Mouse (Mus musculus): ENCODE results near the gene Rpl38. TPM values are rescaled to one million over a fixed set of nuclear protein-coding genes. Genes with fewer than 3 reads are reported as not detected.

Rpl38 gene
- polyA plus RNA-seq, 1 experiment: 1,828 TPM

DNA sequence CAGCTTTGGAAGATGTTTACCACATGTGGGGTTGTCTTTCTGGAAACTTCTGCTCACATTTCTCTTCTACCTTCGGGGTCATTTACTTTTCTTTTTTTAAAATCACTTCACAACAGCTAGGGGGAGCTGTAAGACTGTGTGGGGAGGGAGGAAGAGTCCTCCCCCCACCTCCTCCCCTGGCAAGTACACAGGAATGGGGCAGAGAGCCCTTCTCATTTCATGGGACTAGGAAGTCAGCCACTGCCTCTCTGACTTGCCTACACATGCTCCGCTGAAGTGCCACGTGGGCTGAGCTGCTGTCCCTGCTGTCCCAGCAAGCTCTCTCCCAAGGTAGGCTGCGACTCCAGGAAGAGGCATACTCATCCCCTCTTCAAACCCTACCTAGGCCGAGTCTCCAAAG, 13.8 kb upstream of the Rpl38 start:
- H3K4me3 ChIP-seq (ENCODE audit: insufficient read depth, low read length): no peak overlapping the region

DNA sequence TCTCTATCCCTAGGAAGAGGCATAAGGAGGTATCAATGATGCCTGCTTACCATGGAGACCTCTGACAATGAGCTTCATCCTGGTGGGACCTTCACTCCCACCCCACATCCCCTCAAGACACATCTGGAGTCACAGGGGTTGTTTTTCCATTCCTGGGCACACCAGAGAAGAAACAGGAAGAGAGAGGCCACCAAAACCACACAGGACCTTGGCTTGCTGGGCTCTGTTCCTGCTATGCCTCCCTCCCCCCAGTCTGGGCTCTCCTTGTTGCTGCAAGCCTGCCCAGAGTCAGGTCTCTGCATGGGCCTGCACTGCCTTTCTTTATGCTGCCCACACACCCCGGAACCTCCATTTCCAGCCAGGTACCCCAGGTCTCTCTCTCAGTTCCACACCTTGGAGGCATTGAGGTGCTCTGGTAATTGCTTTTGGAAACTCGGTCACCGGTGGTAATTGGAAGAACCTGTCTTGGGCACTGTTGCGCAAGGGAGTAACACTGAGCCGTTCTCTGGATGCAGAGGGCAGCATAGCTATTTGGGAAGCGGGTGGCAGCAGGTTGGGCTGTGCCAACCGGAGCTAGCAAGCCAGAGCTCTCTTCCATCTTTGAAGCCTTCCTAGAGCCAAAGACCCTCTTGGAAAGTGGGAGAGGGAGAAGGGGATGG, 12.8 kb upstream of the Rpl38 start:
- TF ChIP-seq CTCF (IDR thresholded peaks at IDR 0.05; ENCODE audit: extremely low read depth, insufficient read depth, low read length) (no peak), POLR2A (IDR thresholded peaks at IDR 0.05; ENCODE audit: extremely low read depth, insufficient read depth, low read length) (no peak)
- Histone ChIP-seq H3K27ac (ENCODE audit: insufficient read depth, low read length) (no peak overlapping the region), H3K4me1 (ENCODE audit: control insufficient read depth, insufficient read depth, low read length) (no peaks in the 10 kb centered on the region), H3K4me3 (ENCODE audit: insufficient read depth, low read length) (no peak overlapping the region)

More for the DNA sequence above, 13.8 kb upstream of the Rpl38 start:
- Histone ChIP-seq H3K4me1 (ENCODE audit: control insufficient read depth, insufficient read depth, low read length) (no peaks in the 10 kb centered on the region), H3K27ac (ENCODE audit: insufficient read depth, low read length) (no peak overlapping the region)
- TF ChIP-seq POLR2A (IDR thresholded peaks at IDR 0.05; ENCODE audit: extremely low read depth, insufficient read depth, low read length) (no peak), CTCF (IDR thresholded peaks at IDR 0.05; ENCODE audit: extremely low read depth, insufficient read depth, low read length) (peak; percentile 30; the same call in 1 of the 2 replicates)

GRCm38 (mm10) chr11:114656994-114657644, 11.2 kb upstream of the Rpl38 start:
- Histone ChIP-seq H3K4me1 (ENCODE audit: control insufficient read depth, insufficient read depth, low read length) (no peaks in the 10 kb centered on the region), H3K4me3 (ENCODE audit: insufficient read depth, low read length) (no peak overlapping the region), H3K27ac (ENCODE audit: insufficient read depth, low read length) (no peak overlapping the region)
- TF ChIP-seq CTCF (IDR thresholded peaks at IDR 0.05; ENCODE audit: extremely low read depth, insufficient read depth, low read length) (no peak), POLR2A (IDR thresholded peaks at IDR 0.05; ENCODE audit: extremely low read depth, insufficient read depth, low read length) (no peak)

DNA sequence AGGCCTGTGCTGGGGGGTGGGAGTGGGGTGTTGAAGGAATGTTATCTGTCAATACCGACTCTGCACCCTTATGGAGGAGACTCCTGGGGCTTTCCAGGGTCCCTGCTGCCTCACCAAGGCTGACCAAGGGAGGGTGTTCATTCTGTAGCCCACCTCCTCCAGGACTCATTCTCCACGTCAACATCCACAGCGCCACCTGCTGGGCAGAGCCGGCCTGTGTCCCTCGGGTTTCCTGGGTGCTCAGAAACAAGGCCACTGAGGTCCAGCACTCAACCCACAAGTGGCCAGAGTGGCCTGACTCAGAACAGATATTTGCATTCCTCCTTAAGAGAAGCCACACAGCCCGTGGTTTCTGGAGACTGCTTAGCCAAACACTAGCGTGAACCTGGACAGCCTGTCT, 10.6 kb upstream of the Rpl38 start:
- no peaks in the 10 kb centered on the region for H3K4me1 ChIP-seq (ENCODE audit: control insufficient read depth, insufficient read depth, low read length)
- peak; percentile 67 for TF ChIP-seq CTCF (IDR thresholded peaks at IDR 0.05; ENCODE audit: extremely low read depth, insufficient read depth, low read length)
- no peak for TF ChIP-seq POLR2A (IDR thresholded peaks at IDR 0.05; ENCODE audit: extremely low read depth, insufficient read depth, low read length)
- H3K27ac ChIP-seq (ENCODE audit: insufficient read depth, low read length): no peak overlapping the region
- no peak overlapping the region for H3K4me3 ChIP-seq (ENCODE audit: insufficient read depth, low read length)

DNA sequence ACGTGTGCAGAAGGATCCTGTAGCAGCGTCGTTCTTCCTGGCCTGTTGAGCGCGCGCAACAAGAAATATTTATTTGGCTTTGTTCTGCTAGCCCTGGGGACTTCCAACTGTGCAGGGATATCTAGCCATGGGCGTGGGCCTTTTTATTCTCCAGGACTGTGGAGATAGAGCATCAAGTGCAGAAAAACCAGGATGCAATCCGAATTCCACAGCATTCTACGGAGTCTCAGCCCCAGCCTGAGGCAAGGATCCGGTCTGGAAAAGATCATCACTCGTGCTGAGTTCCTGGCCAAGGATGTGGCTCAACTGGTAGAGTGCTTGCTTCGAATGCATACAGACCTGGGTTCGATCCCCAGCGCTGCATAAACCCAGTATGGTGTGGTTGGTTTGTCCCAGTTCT, 6.2 kb upstream of the Rpl38 start:
- Histone ChIP-seq H3K4me1 (ENCODE audit: control insufficient read depth, insufficient read depth, low read length) (no peaks in the 10 kb centered on the region), H3K4me3 (ENCODE audit: insufficient read depth, low read length) (no peak overlapping the region), H3K27ac (ENCODE audit: insufficient read depth, low read length) (no peak overlapping the region)
- no peak for TF ChIP-seq POLR2A (IDR thresholded peaks at IDR 0.05; ENCODE audit: extremely low read depth, insufficient read depth, low read length)
- no peak for TF ChIP-seq CTCF (IDR thresholded peaks at IDR 0.05; ENCODE audit: extremely low read depth, insufficient read depth, low read length)

DNA sequence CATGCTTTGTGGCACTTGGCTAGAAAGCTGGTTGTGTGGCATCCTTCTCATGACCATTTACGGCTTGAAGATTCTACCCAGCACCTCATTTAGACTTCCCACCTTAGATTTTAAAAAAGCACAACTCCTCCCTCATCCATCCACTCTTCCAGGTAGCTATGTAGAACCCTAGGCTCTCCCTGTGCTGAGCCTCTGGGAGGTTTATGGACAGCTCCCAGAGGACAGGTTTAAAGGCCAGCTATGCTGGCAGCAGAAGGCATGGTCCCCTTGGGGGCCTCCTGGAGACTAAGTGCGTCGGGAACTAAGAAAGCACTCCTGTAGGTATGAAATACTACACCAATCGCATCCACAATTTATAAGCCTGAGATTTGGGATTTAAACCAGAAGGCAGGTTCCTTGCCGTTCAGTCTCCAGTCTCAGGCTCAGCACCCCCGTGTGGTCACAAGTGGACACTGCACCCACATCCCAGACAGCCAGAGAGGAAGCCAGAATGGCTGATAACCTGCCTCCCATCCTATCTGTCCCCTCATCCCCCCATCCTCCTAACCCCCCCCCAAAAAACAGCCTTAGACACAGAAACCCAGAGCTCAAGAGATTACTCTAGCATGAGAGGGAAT, 5.5 kb upstream of the Rpl38 start:
- H3K4me1 ChIP-seq (ENCODE audit: control insufficient read depth, insufficient read depth, low read length): no peaks in the 10 kb centered on the region
- TF ChIP-seq POLR2A (IDR thresholded peaks at IDR 0.05; ENCODE audit: extremely low read depth, insufficient read depth, low read length): no peak
- peak; percentile 80 for TF ChIP-seq CTCF (IDR thresholded peaks at IDR 0.05; ENCODE audit: extremely low read depth, insufficient read depth, low read length)
- H3K27ac ChIP-seq (ENCODE audit: insufficient read depth, low read length): no peak overlapping the region
- H3K4me3 ChIP-seq (ENCODE audit: insufficient read depth, low read length): no peak overlapping the region

- Histone ChIP-seq H3K4me1 (ENCODE audit: control insufficient read depth, insufficient read depth, low read length) (no peaks in the 10 kb centered on the region), H3K4me3 (ENCODE audit: insufficient read depth, low read length) (no peak overlapping the region), H3K27ac (ENCODE audit: insufficient read depth, low read length) (no peak overlapping the region)
- TF ChIP-seq POLR2A (IDR thresholded peaks at IDR 0.05; ENCODE audit: extremely low read depth, insufficient read depth, low read length) (no peak), CTCF (IDR thresholded peaks at IDR 0.05; ENCODE audit: extremely low read depth, insufficient read depth, low read length) (no peak)
Observed at GRCm38 (mm10) chr11:114664164-114664563, 4.2 kb upstream of the Rpl38 start.

DNA sequence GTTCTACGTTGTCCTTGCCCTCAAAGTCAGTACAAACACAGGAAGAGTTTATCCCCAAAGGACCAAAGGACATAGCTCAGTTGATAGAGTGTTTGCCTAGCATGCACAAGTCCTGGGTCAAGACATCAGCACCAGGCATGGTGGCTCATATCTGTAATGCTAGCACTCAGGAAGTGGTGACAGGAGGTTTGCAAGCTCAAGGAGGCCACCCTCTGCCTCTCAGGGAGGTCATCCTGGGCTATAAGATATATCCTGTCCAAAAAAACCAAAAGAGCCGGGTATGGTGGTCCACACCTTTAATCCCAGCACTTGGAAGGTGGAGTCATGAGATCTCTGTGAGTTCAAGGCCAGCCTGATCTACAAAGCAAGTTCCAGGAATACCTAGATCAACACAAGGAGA, 2.9 kb upstream of the Rpl38 start:
- no peak overlapping the region for H3K4me3 ChIP-seq (ENCODE audit: insufficient read depth, low read length)
- H3K4me1 ChIP-seq (ENCODE audit: control insufficient read depth, insufficient read depth, low read length): no peaks in the 10 kb centered on the region
- no peak for TF ChIP-seq CTCF (IDR thresholded peaks at IDR 0.05; ENCODE audit: extremely low read depth, insufficient read depth, low read length)
- TF ChIP-seq POLR2A (IDR thresholded peaks at IDR 0.05; ENCODE audit: extremely low read depth, insufficient read depth, low read length): no peak
- H3K27ac ChIP-seq (ENCODE audit: insufficient read depth, low read length): no peak overlapping the region

DNA sequence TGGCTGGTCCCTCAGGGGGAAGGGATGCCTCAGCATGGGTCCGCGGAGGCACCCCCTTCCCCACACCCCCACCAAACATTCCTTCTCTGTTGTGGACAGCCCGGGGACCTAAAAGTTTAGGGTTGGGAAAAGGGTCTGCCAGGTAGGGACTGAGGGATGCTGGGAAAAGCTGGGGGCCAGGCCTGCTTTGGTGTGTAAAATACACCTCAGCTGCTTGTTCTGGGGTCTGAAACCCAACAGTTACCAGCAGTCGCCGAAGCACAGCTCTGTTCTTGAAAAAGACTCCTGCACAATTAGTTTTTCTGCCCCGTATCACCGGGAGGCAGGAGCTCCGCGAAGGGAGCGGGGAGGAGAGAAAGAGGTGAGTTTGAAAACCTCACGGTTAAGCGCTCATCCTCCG, 1.5 kb upstream of the Rpl38 start:
- H3K4me1 ChIP-seq (ENCODE audit: control insufficient read depth, insufficient read depth, low read length): 0 out of 2 replicates have a peak, but pooled peaks cover 3% of the 10 kb centered on the region
- TF ChIP-seq POLR2A (IDR thresholded peaks at IDR 0.05; ENCODE audit: extremely low read depth, insufficient read depth, low read length): no peak
- no peak for TF ChIP-seq CTCF (IDR thresholded peaks at IDR 0.05; ENCODE audit: extremely low read depth, insufficient read depth, low read length)
- no peak overlapping the region for H3K27ac ChIP-seq (ENCODE audit: insufficient read depth, low read length)
- no peak overlapping the region for H3K4me3 ChIP-seq (ENCODE audit: insufficient read depth, low read length)
